Mouse (Mus musculus): ENCODE measurements around the gene Tmem119. TPM values are rescaled to one million over a fixed set of nuclear protein-coding genes. Genes with fewer than 3 reads are reported as not detected.

Gene Tmem119
- polyA plus RNA-seq, 1 experiment from 2014 or later, result 50.8 TPM

- ATAC-seq (replicated peaks; ENCODE audit: insufficient number of reproducible peaks, low FRiP score, low TSS enrichment, low read depth) (no peak), DNase-seq (ENCODE audit: low spot score) (no peak)
- Histone ChIP-seq H3K9ac (replicated peaks; ENCODE audit: low read length) (no peak overlapping the region), H3K4me1 (ENCODE audit: control insufficient read depth, insufficient read depth, low read length) (0 out of 2 replicates have a peak, but pooled peaks cover 2% of the 10 kb centered on the region), H3K27ac (replicated peaks; ENCODE audit: low read depth, low read length) (no peak overlapping the region), H3K9me3 (replicated peaks; ENCODE audit: control insufficient read depth, low read length) (no peaks in the 10 kb centered on the region), H3K4me2 (ENCODE audit: low read depth, low read length) (no peak overlapping the region), H3K36me3 (replicated peaks; ENCODE audit: control insufficient read depth, insufficient read depth, low read depth, low read length) (peaks cover 3% of the 10 kb centered on the region), H3K27me3 (ENCODE audit: control insufficient read depth, insufficient read depth, low read length) (no peaks in the 10 kb centered on the region), H3K4me3 (ENCODE audit: low read depth, low read length) (no peak overlapping the region)
- WGBS, result 91% methylated on average over 13 of the region's 13 CpGs
Observed at GRCm38 (mm10) chr5:113765641-113766526, 34.4 kb downstream of the Tmem119 start.

- Histone ChIP-seq H3K27ac (replicated peaks; ENCODE audit: low read depth, low read length) (no peak overlapping the region), H3K9me3 (replicated peaks; ENCODE audit: control insufficient read depth, low read length) (no peaks in the 10 kb centered on the region), H3K9ac (replicated peaks; ENCODE audit: low read length) (no peak overlapping the region), H3K36me3 (replicated peaks; ENCODE audit: control insufficient read depth, insufficient read depth, low read depth, low read length) (peaks cover 8% of the 10 kb centered on the region), H3K4me3 (ENCODE audit: low read depth, low read length) (no peak overlapping the region), H3K4me2 (ENCODE audit: low read depth, low read length) (no peak overlapping the region), H3K27me3 (ENCODE audit: control insufficient read depth, insufficient read depth, low read length) (no peaks in the 10 kb centered on the region), H3K4me1 (ENCODE audit: control insufficient read depth, insufficient read depth, low read length) (no peaks in the 10 kb centered on the region)
- DNase-seq (ENCODE audit: low spot score) (no peak), ATAC-seq (replicated peaks; ENCODE audit: insufficient number of reproducible peaks, low FRiP score, low TSS enrichment, low read depth) (no peak)
- 84% methylated on average over 7 of the region's 7 CpGs for WGBS
Observed at GRCm38 (mm10) chr5:113764426-113764825, 35.9 kb downstream of the Tmem119 start.

GRCm38 (mm10) chr5:113761585-113761984 is 38.7 kb downstream of the Tmem119 start:
- H3K9me3 ChIP-seq (replicated peaks; ENCODE audit: control insufficient read depth, low read length), result no peaks in the 10 kb centered on the region
- no peak overlapping the region for H3K27ac ChIP-seq (replicated peaks; ENCODE audit: low read depth, low read length)
- H3K4me3 ChIP-seq (ENCODE audit: low read depth, low read length), result no peak overlapping the region
- no peak overlapping the region for H3K4me2 ChIP-seq (ENCODE audit: low read depth, low read length)
- 92% methylated on average over 2 of the region's 2 CpGs for WGBS
- peaks cover 16% of the 10 kb centered on the region for H3K36me3 ChIP-seq (replicated peaks; ENCODE audit: control insufficient read depth, insufficient read depth, low read depth, low read length)
- ATAC-seq (replicated peaks; ENCODE audit: insufficient number of reproducible peaks, low FRiP score, low TSS enrichment, low read depth) (no peak), DNase-seq (ENCODE audit: low spot score) (no peak)
- H3K9ac ChIP-seq (replicated peaks; ENCODE audit: low read length), result no peak overlapping the region
- H3K27me3 ChIP-seq (ENCODE audit: control insufficient read depth, insufficient read depth, low read length), result no peaks in the 10 kb centered on the region
- no peaks in the 10 kb centered on the region for H3K4me1 ChIP-seq (ENCODE audit: control insufficient read depth, insufficient read depth, low read length)

GRCm38 (mm10) chr5:113755347-113756030 is 44.8 kb downstream of the Tmem119 start:
- 92% methylated on average over 15 of the region's 15 CpGs for WGBS
- Histone ChIP-seq H3K9ac (replicated peaks; ENCODE audit: low read length) (no peak overlapping the region), H3K27me3 (ENCODE audit: control insufficient read depth, insufficient read depth, low read length) (no peaks in the 10 kb centered on the region), H3K27ac (replicated peaks; ENCODE audit: low read depth, low read length) (no peak overlapping the region), H3K9me3 (replicated peaks; ENCODE audit: control insufficient read depth, low read length) (no peaks in the 10 kb centered on the region), H3K4me3 (ENCODE audit: low read depth, low read length) (no peak overlapping the region), H3K4me1 (ENCODE audit: control insufficient read depth, insufficient read depth, low read length) (no peaks in the 10 kb centered on the region), H3K4me2 (ENCODE audit: low read depth, low read length) (no peak overlapping the region), H3K36me3 (replicated peaks; ENCODE audit: control insufficient read depth, insufficient read depth, low read depth, low read length) (peaks cover 33% of the 10 kb centered on the region)
- no peak for ATAC-seq (replicated peaks; ENCODE audit: insufficient number of reproducible peaks, low FRiP score, low TSS enrichment, low read depth)
- no peak for DNase-seq (ENCODE audit: low spot score)

GRCm38 (mm10) chr5:113751521-113752157 is 48.7 kb downstream of the Tmem119 start:
- no peak for DNase-seq (ENCODE audit: low spot score)
- Histone ChIP-seq H3K4me1 (ENCODE audit: control insufficient read depth, insufficient read depth, low read length) (no peaks in the 10 kb centered on the region), H3K36me3 (replicated peaks; ENCODE audit: control insufficient read depth, insufficient read depth, low read depth, low read length) (peaks cover 46% of the 10 kb centered on the region), H3K9me3 (replicated peaks; ENCODE audit: control insufficient read depth, low read length) (no peaks in the 10 kb centered on the region), H3K27me3 (ENCODE audit: control insufficient read depth, insufficient read depth, low read length) (no peaks in the 10 kb centered on the region), H3K9ac (replicated peaks; ENCODE audit: low read length) (no peak overlapping the region), H3K4me3 (ENCODE audit: low read depth, low read length) (no peak overlapping the region), H3K27ac (replicated peaks; ENCODE audit: low read depth, low read length) (no peak overlapping the region), H3K4me2 (ENCODE audit: low read depth, low read length) (no peak overlapping the region)
- no peak for ATAC-seq (replicated peaks; ENCODE audit: insufficient number of reproducible peaks, low FRiP score, low TSS enrichment, low read depth)
- WGBS, result 90% methylated on average over 9 of the region's 9 CpGs

- H3K27me3 ChIP-seq (ENCODE audit: control insufficient read depth, insufficient read depth, low read length), result no peaks in the 10 kb centered on the region
- H3K4me2 ChIP-seq (ENCODE audit: low read depth, low read length), result no peak overlapping the region
- 91% methylated on average over 13 of the region's 13 CpGs for WGBS
- H3K27ac ChIP-seq (replicated peaks; ENCODE audit: low read depth, low read length), result no peak overlapping the region
- H3K36me3 ChIP-seq (replicated peaks; ENCODE audit: control insufficient read depth, insufficient read depth, low read depth, low read length), result peaks cover 56% of the 10 kb centered on the region
- no peaks in the 10 kb centered on the region for H3K9me3 ChIP-seq (replicated peaks; ENCODE audit: control insufficient read depth, low read length)
- no peaks in the 10 kb centered on the region for H3K4me1 ChIP-seq (ENCODE audit: control insufficient read depth, insufficient read depth, low read length)
- no peak overlapping the region for H3K9ac ChIP-seq (replicated peaks; ENCODE audit: low read length)
- no peak overlapping the region for H3K4me3 ChIP-seq (ENCODE audit: low read depth, low read length)
- ATAC-seq (replicated peaks; ENCODE audit: insufficient number of reproducible peaks, low FRiP score, low TSS enrichment, low read depth) (0 out of 2 replicates have a peak, but pooled peaks have one; percentile 8), DNase-seq (ENCODE audit: low spot score) (no peak)
Observed at GRCm38 (mm10) chr5:113748556-113749331, 51.6 kb downstream of the Tmem119 start.

GRCm38 (mm10) chr5:113747629-113748028 is 52.7 kb downstream of the Tmem119 start:
- H3K27me3 ChIP-seq (ENCODE audit: control insufficient read depth, insufficient read depth, low read length), result no peaks in the 10 kb centered on the region
- no peak overlapping the region for H3K4me3 ChIP-seq (ENCODE audit: low read depth, low read length)
- H3K27ac ChIP-seq (replicated peaks; ENCODE audit: low read depth, low read length), result no peak overlapping the region
- no peak overlapping the region for H3K4me2 ChIP-seq (ENCODE audit: low read depth, low read length)
- no peak overlapping the region for H3K9ac ChIP-seq (replicated peaks; ENCODE audit: low read length)
- ATAC-seq (replicated peaks; ENCODE audit: insufficient number of reproducible peaks, low FRiP score, low TSS enrichment, low read depth), result no peak
- WGBS, result 95% methylated on average over 5 of the region's 5 CpGs
- H3K36me3 ChIP-seq (replicated peaks; ENCODE audit: control insufficient read depth, insufficient read depth, low read depth, low read length), result peaks cover 63% of the 10 kb centered on the region
- H3K9me3 ChIP-seq (replicated peaks; ENCODE audit: control insufficient read depth, low read length), result no peaks in the 10 kb centered on the region
- DNase-seq (ENCODE audit: low spot score), result no peak
- H3K4me1 ChIP-seq (ENCODE audit: control insufficient read depth, insufficient read depth, low read length), result no peaks in the 10 kb centered on the region

Measured in embryonic facial prominence, embryonic 11.5 days (tissue).